9 mouse cellular contexts compared by ENCODE assay signal in the genomic region with DNA sequence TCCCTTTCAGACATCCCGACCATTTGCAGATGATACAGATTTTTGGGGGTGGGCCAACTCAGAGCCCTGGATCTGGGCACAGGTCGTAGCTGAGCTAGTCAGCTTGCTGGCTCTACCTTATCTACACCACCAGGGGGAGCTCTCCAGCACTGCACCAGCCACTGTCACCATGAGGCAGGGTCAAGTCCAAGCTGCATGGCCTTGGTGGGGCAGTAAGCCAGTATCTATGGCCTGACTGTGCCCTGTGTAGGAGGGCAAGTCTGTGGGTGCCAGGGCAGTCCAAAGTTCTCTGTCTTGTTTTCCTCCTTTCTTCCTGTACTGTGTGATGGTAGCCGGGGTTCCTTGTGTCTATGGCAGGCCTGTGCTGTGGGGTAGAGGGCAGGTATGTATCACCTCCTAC.
A peak's percentile ranks its signal among the peaks of the same experiment; 100 is the strongest.
DNase-seq lines count a peak whose midpoint lies in the region; ATAC-seq and TF ChIP-seq lines count a peak whose summit lies in the region.
"Had no signal": no experiment of that assay in that cellular context is flagged by ENCODE, and none has a peak within 500 bp of the region (broad histone marks: within the 10 kb centered on the region; RNA-seq: fewer than 3 reads in every experiment).

No protein-coding gene starts in this region.

- H3K4me3 ChIP-seq in gastrocnemius, adult 2 months, result no peak overlapping the region
- H3K4me3 ChIP-seq in CH12.LX (replicated peaks in 1 of 3; ENCODE audit: low read depth in 2 of 3, low read length in 2 of 3, poor library complexity in 1 of 3), result no peak overlapping the region
- H3K4me3 ChIP-seq in bone marrow macrophage, adult 2 months (ENCODE audit: insufficient read depth, low read length), result no peak overlapping the region
- H3K4me3 ChIP-seq in liver, embryonic 12.5 days, result no peak overlapping the region
- H3K4me3 ChIP-seq: hindbrain, embryonic 15.5 days had no signal

- no peak for TF ChIP-seq EP300 in CH12.LX (IDR thresholded peaks at IDR 0.05; ENCODE audit: low read length)

- peak; percentile 60 for TF ChIP-seq CTCF in gastrocnemius, adult 2 months (IDR thresholded peaks at IDR 0.05)
- TF ChIP-seq CTCF in CH12.LX (conservative IDR thresholded peaks at IDR 0.05 in 1 of 2, IDR thresholded peaks at IDR 0.05 in 1 of 2; ENCODE audit: low read depth in 2 of 2, low read length in 2 of 2), result peak; percentile 68 to 82
- TF ChIP-seq CTCF in bone marrow macrophage, adult 2 months (IDR thresholded peaks at IDR 0.05; ENCODE audit: low read depth, low read length), result peak; percentile 66

- dilution Hi-C loops in CH12.LX (cut with MboI; ENCODE audit: extremely low pct_ligation_motif_present, extremely low pct_unique_long_range_greater_than_20kb, low sequenced_read_pairs), result no loop called here

- no peaks in the 10 kb centered on the region for H3K79me2 ChIP-seq in CH12.LX (replicated peaks; ENCODE audit: control insufficient read depth, extremely low read depth, insufficient read depth, poor library complexity, severe bottlenecking)

- H3K4me1 ChIP-seq in CH12.LX (ENCODE audit: control insufficient read depth in 1 of 2, insufficient read depth in 2 of 2), result no peaks in the 10 kb centered on the region
- H3K4me1 ChIP-seq in bone marrow macrophage, adult 2 months (ENCODE audit: control insufficient read depth, insufficient read depth, low read length), result no peaks in the 10 kb centered on the region
- H3K4me1 ChIP-seq in liver, embryonic 12.5 days, result no peaks in the 10 kb centered on the region
- H3K4me1 ChIP-seq: hindbrain, embryonic 15.5 days had no signal

- intact Hi-C loops in gastrocnemius, adult 2 months (cut with DNase I), result no loop called here
- intact Hi-C loops in heart, postnatal 36 days (cut with DNase I), result no loop called here

- H3K27ac ChIP-seq in gastrocnemius, adult 2 months, result no peak overlapping the region
- no peak overlapping the region for H3K27ac ChIP-seq in CH12.LX (ENCODE audit: insufficient read depth, low read depth)
- H3K27ac ChIP-seq in bone marrow macrophage, adult 2 months (ENCODE audit: insufficient read depth, low read depth, low read length), result no peak overlapping the region
- H3K27ac ChIP-seq in liver, embryonic 12.5 days, result no peak overlapping the region
- H3K27ac ChIP-seq: hindbrain, embryonic 15.5 days had no signal

- H3K4me2 ChIP-seq in CH12.LX (ENCODE audit: insufficient read depth, low read depth, poor library complexity, severe bottlenecking), result no peak overlapping the region
- no peak overlapping the region for H3K4me2 ChIP-seq in liver, embryonic 12.5 days
- H3K4me2 ChIP-seq: hindbrain, embryonic 15.5 days had no signal

- DNase-seq in gastrocnemius, adult 2 months, result peak; percentile 23
- DNase-seq in gastrocnemius, postnatal 25 days, result no peak
- peak; percentile 59 for DNase-seq in CH12.LX (ENCODE audit: extremely low read depth)
- DNase-seq in heart, postnatal 36 days, result peak; percentile 1 to 4
- peak; percentile 40 for DNase-seq in retina, postnatal 1 day
- DNase-seq in layer of hippocampus, postnatal 14 days (ENCODE audit: low spot score in 2 of 2), result no peak

- in situ Hi-C loops in CH12.LX (cut with MboI; ENCODE audit: low pct_ligation_motif_present, low pct_unique_long_range_greater_than_20kb, low sequenced_read_pairs), result loop anchor here (25.0 kb wide), 1 partner anchor 348 kb away; no protein-coding TSS in a partner anchor

- no peaks in the 10 kb centered on the region for H3K9me3 ChIP-seq in CH12.LX (replicated peaks; ENCODE audit: low read length)
- H3K9me3 ChIP-seq in liver, embryonic 12.5 days (replicated peaks), result no peaks in the 10 kb centered on the region
- H3K9me3 ChIP-seq: hindbrain, embryonic 15.5 days had no signal

- peak; percentile 27; the same call in 1 of the 2 replicates for ATAC-seq in liver, embryonic 12.5 days

- no peak for TF ChIP-seq POLR2A in CH12.LX (IDR thresholded peaks at IDR 0.05; ENCODE audit: low read depth, low read length)
- no peak for TF ChIP-seq POLR2A in bone marrow macrophage, adult 2 months (IDR thresholded peaks at IDR 0.05; ENCODE audit: borderline replicate concordance, low read depth, low read length)

- 52% methylated on average over 3 of the region's 3 CpGs for WGBS in liver, embryonic 12.5 days (ENCODE audit: insufficient replicate concordance)

- H3K27me3 ChIP-seq in CH12.LX (replicated peaks), result no peaks in the 10 kb centered on the region
- no peaks in the 10 kb centered on the region for H3K27me3 ChIP-seq in liver, embryonic 12.5 days (replicated peaks)
- H3K27me3 ChIP-seq: hindbrain, embryonic 15.5 days had no signal

- TF ChIP-seq RAD21 in CH12.LX (IDR thresholded peaks at IDR 0.05; ENCODE audit: low read depth, low read length), result peak; percentile 43

- H3K36me3 ChIP-seq in CH12.LX (replicated peaks in 1 of 2; ENCODE audit: control insufficient read depth in 1 of 2, insufficient read depth in 1 of 2, low read length in 1 of 2), result no peaks in the 10 kb centered on the region
- no peaks in the 10 kb centered on the region for H3K36me3 ChIP-seq in liver, embryonic 12.5 days
- H3K36me3 ChIP-seq: hindbrain, embryonic 15.5 days had no signal

- no peak overlapping the region for H3K9ac ChIP-seq in CH12.LX (ENCODE audit: insufficient read depth, low read depth)
- no peak overlapping the region for H3K9ac ChIP-seq in liver, embryonic 12.5 days
- H3K9ac ChIP-seq: hindbrain, embryonic 15.5 days had no signal

TF ChIP-seq in CH12.LX, 34 proteins besides CTCF, POLR2A, EP300 and RAD21:
- TF ChIP-seq CHD2 (IDR thresholded peaks at IDR 0.05; ENCODE audit: low read length), result no peak
- TF ChIP-seq SMC3 (IDR thresholded peaks at IDR 0.05; ENCODE audit: low read depth, low read length), result peak; percentile 56

Comparison
In these comparisons a context has a peak if more than half of its experiments do, and no peak if none do; other contexts are left out.
1. DNase-seq: peak in gastrocnemius, adult 2 months (single experiment), CH12.LX (single experiment), heart, postnatal 36 days (2 of 2) and retina, postnatal 1 day (single experiment); none in gastrocnemius, postnatal 25 days (single experiment) and layer of hippocampus, postnatal 14 days (0 of 2).
2. Peak in every context shown above with its lines, with median percentiles within 50 percentile points of each other: CTCF ChIP-seq.